Mouse (Mus musculus): ENCODE data around the gene Ndrg3. TPM values are rescaled to one million over a fixed set of nuclear protein-coding genes. Genes with fewer than 3 reads are reported as not detected.
"Not testable (repeated sequence)": the region's sequence is repeated elsewhere in the genome, so short reads cannot be mapped to it uniquely, and the experiment has no call there.

Gene Ndrg3
- total and polyA plus RNA-seq, 3 experiments, result 16.6 to 27.5 (median 21.8) TPM

- no peak for TF ChIP-seq KAT2A (IDR thresholded peaks at IDR 0.05; ENCODE audit: insufficient replicate concordance, low read length)
- TF ChIP-seq GABPA (IDR thresholded peaks at IDR 0.05; ENCODE audit: insufficient replicate concordance, low read depth, low read length), result no peak
- no peak for TF ChIP-seq IRF4 (IDR thresholded peaks at IDR 0.05; ENCODE audit: low read depth, low read length)
- TF ChIP-seq RCOR1 (conservative IDR thresholded peaks at IDR 0.05; ENCODE audit: low read depth, low read length), result no peak
These were observed 68.8 kb downstream of the Ndrg3 start (continued) for GRCm38 (mm10) chr2:156923057-156923456.

DNA sequence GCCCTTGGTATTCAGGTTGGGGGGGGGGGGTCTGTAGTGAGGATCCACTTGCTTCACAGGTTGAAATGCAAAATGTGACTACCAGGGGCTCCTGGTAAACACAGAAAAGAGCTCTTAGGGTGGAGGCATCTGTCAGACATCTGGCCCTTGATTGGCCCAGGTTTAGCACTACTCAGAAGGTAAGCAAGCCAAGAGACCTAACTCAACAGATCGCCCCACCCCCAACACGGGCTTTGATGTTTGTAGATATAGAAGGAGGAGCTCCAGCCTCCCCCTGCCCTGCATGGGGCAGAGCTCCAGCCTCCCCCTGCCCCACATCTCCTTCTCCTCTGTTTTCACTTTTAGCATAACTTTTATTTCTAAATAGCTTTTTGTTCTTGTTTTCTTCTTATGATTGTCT is 72.1 kb downstream of the Ndrg3 start:
- TF ChIP-seq JUN (IDR thresholded peaks at IDR 0.05; ENCODE audit: insufficient read depth, low read depth, low read length) (no peak), MEF2A (IDR thresholded peaks at IDR 0.05; ENCODE audit: borderline replicate concordance, low read depth, low read length) (no peak), JUND (conservative IDR thresholded peaks at IDR 0.05; ENCODE audit: low read depth, low read length) (no peak), USF1 (IDR thresholded peaks at IDR 0.05; ENCODE audit: low read depth, low read length) (no peak), ZNF384 (IDR thresholded peaks at IDR 0.05; ENCODE audit: low read depth, low read length) (no peak), ZKSCAN1 (IDR thresholded peaks at IDR 0.05; ENCODE audit: borderline replicate concordance, low read depth, low read length) (no peak)
- peaks cover 3% of the 10 kb centered on the region for H3K27me3 ChIP-seq (replicated peaks)
- no peak for DNase-seq (ENCODE audit: extremely low read depth)
- no peaks in the 10 kb centered on the region for H3K79me2 ChIP-seq (replicated peaks; ENCODE audit: control insufficient read depth, extremely low read depth, insufficient read depth, poor library complexity, severe bottlenecking)
- no peak overlapping the region for H3K27ac ChIP-seq (ENCODE audit: insufficient read depth, low read depth)
- no peak overlapping the region for H3K4me3 ChIP-seq (replicated peaks in 1 of 3; ENCODE audit: low read depth in 2 of 3, low read length in 2 of 3, poor library complexity in 1 of 3)
- no peaks in the 10 kb centered on the region for H3K36me3 ChIP-seq (replicated peaks in 1 of 2; ENCODE audit: control insufficient read depth in 1 of 2, insufficient read depth in 1 of 2, low read length in 1 of 2)
- peaks cover 8 to 23% of the 10 kb centered on the region in 2 experiments for H3K4me1 ChIP-seq (ENCODE audit: control insufficient read depth in 1 of 2, insufficient read depth in 2 of 2)
- peaks cover 2% of the 10 kb centered on the region for H3K9me3 ChIP-seq (replicated peaks; ENCODE audit: low read length)
- H3K4me2 ChIP-seq (ENCODE audit: insufficient read depth, low read depth, poor library complexity, severe bottlenecking), result no peak overlapping the region
- in situ Hi-C loops (cut with MboI; ENCODE audit: low pct_ligation_motif_present, low pct_unique_long_range_greater_than_20kb, low sequenced_read_pairs) (loop anchor here (5.0 kb wide), 1 partner anchor 32 kb away; the partner anchor contains the start of gene Sla2), dilution Hi-C loops (cut with MboI; ENCODE audit: extremely low pct_ligation_motif_present, extremely low pct_unique_long_range_greater_than_20kb, low sequenced_read_pairs) (no loop called here)
- no peak overlapping the region for H3K9ac ChIP-seq (ENCODE audit: insufficient read depth, low read depth)

DNA sequence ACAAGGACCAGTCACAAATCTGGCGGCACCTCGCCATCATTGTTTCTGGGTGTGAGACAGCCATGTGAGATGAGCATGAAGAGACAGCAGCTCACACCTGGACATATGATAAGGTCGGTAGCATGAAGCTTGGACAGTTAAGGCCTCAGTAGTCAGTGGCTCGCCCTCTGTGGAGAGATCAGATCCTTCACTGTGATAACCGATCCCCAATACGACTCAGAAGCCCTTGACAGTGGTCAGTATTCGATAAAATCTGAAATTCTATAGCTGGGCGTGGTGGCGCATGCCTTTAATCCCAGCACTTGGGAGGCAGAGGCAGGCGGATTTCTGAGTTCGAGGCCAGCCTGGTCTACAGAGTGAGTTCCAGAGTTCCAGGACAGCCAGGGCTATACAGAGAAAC is 72.7 kb downstream of the Ndrg3 start:
- not testable (repeated sequence) for H3K79me2 ChIP-seq (replicated peaks; ENCODE audit: control insufficient read depth, extremely low read depth, insufficient read depth, poor library complexity, severe bottlenecking)

DNA sequence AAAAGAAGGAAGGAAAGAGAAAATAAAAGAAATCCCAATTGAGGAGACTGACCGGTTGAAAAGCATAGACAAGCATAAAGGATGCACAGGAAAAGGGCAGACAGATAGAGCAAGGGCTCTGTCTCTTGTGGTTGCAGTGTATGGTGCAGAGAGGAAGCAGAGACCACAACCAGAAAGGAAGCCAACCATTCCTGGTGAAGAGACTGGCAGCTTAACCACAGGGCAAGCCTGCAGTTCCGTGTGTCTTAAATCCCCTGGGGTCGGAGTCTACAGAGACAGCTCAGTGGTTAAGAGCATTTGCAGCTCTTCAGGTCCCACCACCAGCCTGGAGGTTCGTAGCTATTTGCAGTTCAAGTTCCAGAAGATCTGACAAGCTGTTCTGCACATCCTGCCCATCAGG is 73.3 kb downstream of the Ndrg3 start:
- H3K9me3 ChIP-seq (replicated peaks; ENCODE audit: low read length), result peaks cover 2% of the 10 kb centered on the region
- H3K4me1 ChIP-seq (ENCODE audit: control insufficient read depth in 1 of 2, insufficient read depth in 2 of 2), result peaks cover 6 to 14% of the 10 kb centered on the region in 2 experiments
- no peak overlapping the region for H3K27ac ChIP-seq (ENCODE audit: insufficient read depth, low read depth)
- H3K36me3 ChIP-seq (replicated peaks in 1 of 2; ENCODE audit: control insufficient read depth in 1 of 2, insufficient read depth in 1 of 2, low read length in 1 of 2), result no peaks in the 10 kb centered on the region
- no peaks in the 10 kb centered on the region for H3K79me2 ChIP-seq (replicated peaks; ENCODE audit: control insufficient read depth, extremely low read depth, insufficient read depth, poor library complexity, severe bottlenecking)
- H3K9ac ChIP-seq (ENCODE audit: insufficient read depth, low read depth), result no peak overlapping the region
- TF ChIP-seq GABPA (IDR thresholded peaks at IDR 0.05; ENCODE audit: insufficient replicate concordance, low read depth, low read length) (no peak), E2F4 (IDR thresholded peaks at IDR 0.05; ENCODE audit: insufficient replicate concordance, low read depth, low read length) (no peak), ELF1 (IDR thresholded peaks at IDR 0.05; ENCODE audit: low read depth, low read length) (peak; percentile 46), MEF2A (IDR thresholded peaks at IDR 0.05; ENCODE audit: borderline replicate concordance, low read depth, low read length) (peak; percentile 49), MAFK (IDR thresholded peaks at IDR 0.05; ENCODE audit: insufficient replicate concordance, low read length) (0 out of 2 replicates have a peak, but pooled peaks have one; percentile 13), EP300 (IDR thresholded peaks at IDR 0.05; ENCODE audit: low read length) (peak; percentile 66), KAT2A (IDR thresholded peaks at IDR 0.05; ENCODE audit: insufficient replicate concordance, low read length) (no peak), BHLHE40 (IDR thresholded peaks at IDR 0.05; ENCODE audit: low read depth, low read length) (peak; percentile 41), MXI1 (IDR thresholded peaks at IDR 0.05; ENCODE audit: low read depth, low read length) (no peak), NELFE (IDR thresholded peaks at IDR 0.05; ENCODE audit: low read depth, low read length) (no peak), USF2 (conservative IDR thresholded peaks at IDR 0.05; ENCODE audit: low read depth, low read length) (no peak), CHD1 (IDR thresholded peaks at IDR 0.05; ENCODE audit: low read depth, low read length) (no peak), IRF4 (IDR thresholded peaks at IDR 0.05; ENCODE audit: low read depth, low read length) (peak; percentile 24; the same call in 1 of the 2 replicates), SIN3A (IDR thresholded peaks at IDR 0.05; ENCODE audit: low read length) (no peak), CTCF (conservative IDR thresholded peaks at IDR 0.05 in 1 of 2, IDR thresholded peaks at IDR 0.05 in 1 of 2; ENCODE audit: low read depth in 2 of 2, low read length in 2 of 2) (no peak)
- no peak overlapping the region for H3K4me2 ChIP-seq (ENCODE audit: insufficient read depth, low read depth, poor library complexity, severe bottlenecking)
- in situ Hi-C loops (cut with MboI; ENCODE audit: low pct_ligation_motif_present, low pct_unique_long_range_greater_than_20kb, low sequenced_read_pairs), result no loop called here
- peaks cover 3% of the 10 kb centered on the region for H3K27me3 ChIP-seq (replicated peaks)
- dilution Hi-C loops (cut with MboI; ENCODE audit: extremely low pct_ligation_motif_present, extremely low pct_unique_long_range_greater_than_20kb, low sequenced_read_pairs), result no loop called here
- peak; percentile 77 for DNase-seq (ENCODE audit: extremely low read depth)
- H3K4me3 ChIP-seq (replicated peaks in 1 of 3; ENCODE audit: low read depth in 2 of 3, low read length in 2 of 3, poor library complexity in 1 of 3), result no peak overlapping the region

More for the DNA sequence above, 72.7 kb downstream of the Ndrg3 start:
- H3K27me3 ChIP-seq (replicated peaks); H3K36me3 ChIP-seq (replicated peaks in 1 of 2; ENCODE audit: control insufficient read depth in 1 of 2, insufficient read depth in 1 of 2, low read length in 1 of 2); DNase-seq (ENCODE audit: extremely low read depth); H3K9ac ChIP-seq (ENCODE audit: insufficient read depth, low read depth); in situ Hi-C loops (cut with MboI; ENCODE audit: low pct_ligation_motif_present, low pct_unique_long_range_greater_than_20kb, low sequenced_read_pairs); H3K9me3 ChIP-seq (replicated peaks; ENCODE audit: low read length); H3K27ac ChIP-seq (ENCODE audit: insufficient read depth, low read depth); dilution Hi-C loops (cut with MboI; ENCODE audit: extremely low pct_ligation_motif_present, extremely low pct_unique_long_range_greater_than_20kb, low sequenced_read_pairs); H3K4me3 ChIP-seq (replicated peaks in 1 of 3; ENCODE audit: low read depth in 2 of 3, low read length in 2 of 3, poor library complexity in 1 of 3); H3K4me2 ChIP-seq (ENCODE audit: insufficient read depth, low read depth, poor library complexity, severe bottlenecking): not testable (repeated sequence)
- peaks cover 6 to 17% of the 10 kb centered on the region in 2 experiments for H3K4me1 ChIP-seq (ENCODE audit: control insufficient read depth in 1 of 2, insufficient read depth in 2 of 2)
